In genomic region chr2:165793283-165793638, GRCm38 (mm10) we compare ENCODE assay signal across 16 mouse cellular contexts.
A peak's percentile ranks its signal among the peaks of the same experiment; 100 is the strongest.
DNase-seq lines count a peak whose midpoint lies in the region; ATAC-seq and TF ChIP-seq lines count a peak whose summit lies in the region.
"Had no signal": no experiment of that assay in that cellular context is flagged by ENCODE, and none has a peak within 500 bp of the region (broad histone marks: within the 10 kb centered on the region; RNA-seq: fewer than 3 reads in every experiment).

No protein-coding gene starts in this region.

- TF ChIP-seq CTCF in bone marrow, adult 2 months (IDR thresholded peaks at IDR 0.05; ENCODE audit: control insufficient read depth, insufficient read depth, low read length): 0 out of 2 replicates have a peak, but pooled peaks have one; percentile 4
- no peak for TF ChIP-seq CTCF in gastrocnemius, adult 2 months (IDR thresholded peaks at IDR 0.05)

- peaks cover 50% of the 10 kb centered on the region for H3K36me3 ChIP-seq in liver, embryonic 16.5 days (ENCODE audit: control insufficient read depth, insufficient read depth)
- peaks cover 39% of the 10 kb centered on the region for H3K36me3 ChIP-seq in splenic B cell, adult 2 months (ENCODE audit: control insufficient read depth, insufficient read depth, low read length, poor library complexity, severe bottlenecking)

- no peaks in the 10 kb centered on the region for H3K27me3 ChIP-seq in liver, embryonic 16.5 days (ENCODE audit: control insufficient read depth, insufficient read depth, low read depth, low read length)
- no peaks in the 10 kb centered on the region for H3K27me3 ChIP-seq in splenic B cell, adult 2 months (ENCODE audit: control insufficient read depth, insufficient read depth, low read length, poor library complexity, severe bottlenecking)
- H3K27me3 ChIP-seq: embryonic facial prominence, embryonic 15.5 days; heart, embryonic 13.5 days; hindbrain, embryonic 13.5 days; midbrain, embryonic 13.5 days; neural tube, embryonic 13.5 days had no signal

- no peak for TF ChIP-seq POLR2A in bone marrow, adult 2 months (IDR thresholded peaks at IDR 0.05; ENCODE audit: borderline replicate concordance, control insufficient read depth, low read depth, low read length)

- H3K4me3 ChIP-seq in bone marrow, adult 2 months (replicated peaks; ENCODE audit: control insufficient read depth, low read depth, low read length): no peak overlapping the region
- H3K4me3 ChIP-seq in liver, embryonic 16.5 days (ENCODE audit: low read depth, low read length): no peak overlapping the region
- no peak overlapping the region for H3K4me3 ChIP-seq in gastrocnemius, adult 2 months
- H3K4me3 ChIP-seq: embryonic facial prominence, embryonic 15.5 days; heart, embryonic 13.5 days; hindbrain, embryonic 13.5 days; midbrain, embryonic 13.5 days; neural tube, embryonic 13.5 days had no signal

- no peak overlapping the region for H3K9ac ChIP-seq in liver, embryonic 16.5 days (ENCODE audit: low read depth, low read length)
- H3K9ac ChIP-seq: embryonic facial prominence, embryonic 15.5 days; heart, embryonic 13.5 days; hindbrain, embryonic 13.5 days; midbrain, embryonic 13.5 days; neural tube, embryonic 13.5 days had no signal

- no peak overlapping the region for H3K4me2 ChIP-seq in liver, embryonic 16.5 days (ENCODE audit: low read depth, low read length)
- H3K4me2 ChIP-seq: embryonic facial prominence, embryonic 15.5 days; heart, embryonic 13.5 days; hindbrain, embryonic 13.5 days; midbrain, embryonic 13.5 days; neural tube, embryonic 13.5 days had no signal

- 5% methylated on average over 3 of the region's 3 CpGs for WGBS in bone marrow, adult 2 months
- WGBS in liver, embryonic 16.5 days (ENCODE audit: insufficient replicate concordance): 16% methylated on average over 3 of the region's 3 CpGs

- ATAC-seq in CD4-positive, CD25-positive, alpha-beta regulatory T cell, adult 4 months: peak; percentile 82
- ATAC-seq in liver, embryonic 16.5 days (ENCODE audit: low read depth): peak; percentile 40; the same call in 1 of the 2 replicates
- ATAC-seq in erythroid progenitor cell, adult 5-6 weeks (replicated peaks; ENCODE audit: low FRiP score, poor library complexity, severe bottlenecking): no peak
- ATAC-seq: forebrain, embryonic 16.5 days; midbrain, embryonic 13.5 days had no signal

- intact Hi-C loops in gastrocnemius, adult 2 months (cut with DNase I): no loop called here

- DNase-seq in splenic B cell, adult 2 months (ENCODE audit: low read depth, low spot score): peak; percentile 63
- no peak for DNase-seq in heart, postnatal 4 days
- no peak for DNase-seq in gastrocnemius, adult 2 months
- DNase-seq: adrenal gland, adult 8-10 months; cerebellum, postnatal 36 days; gastrocnemius, postnatal 10 days had no signal

- H3K9me3 ChIP-seq in liver, embryonic 16.5 days (replicated peaks; ENCODE audit: control insufficient read depth, low read length): no peaks in the 10 kb centered on the region
- H3K9me3 ChIP-seq: embryonic facial prominence, embryonic 15.5 days; heart, embryonic 13.5 days; hindbrain, embryonic 13.5 days; midbrain, embryonic 13.5 days; neural tube, embryonic 13.5 days had no signal

- peak overlapping the region; percentile 73 for H3K27ac ChIP-seq in bone marrow, adult 2 months (ENCODE audit: control insufficient read depth, insufficient read depth, low read depth, low read length, poor library complexity)
- no peak overlapping the region for H3K27ac ChIP-seq in liver, embryonic 16.5 days (ENCODE audit: low read length)
- H3K27ac ChIP-seq in gastrocnemius, adult 2 months: no peak overlapping the region
- H3K27ac ChIP-seq: embryonic facial prominence, embryonic 15.5 days; hindbrain, embryonic 13.5 days; midbrain, embryonic 13.5 days; neural tube, embryonic 13.5 days had no signal

- H3K4me1 ChIP-seq in bone marrow, adult 2 months (ENCODE audit: control insufficient read depth, insufficient read depth, low read length): no peaks in the 10 kb centered on the region
- H3K4me1 ChIP-seq in liver, embryonic 16.5 days (ENCODE audit: control insufficient read depth, low read depth, low read length): no peaks in the 10 kb centered on the region
